Mouse (Mus musculus): ENCODE measurements around the gene Shisa9.

DNA sequence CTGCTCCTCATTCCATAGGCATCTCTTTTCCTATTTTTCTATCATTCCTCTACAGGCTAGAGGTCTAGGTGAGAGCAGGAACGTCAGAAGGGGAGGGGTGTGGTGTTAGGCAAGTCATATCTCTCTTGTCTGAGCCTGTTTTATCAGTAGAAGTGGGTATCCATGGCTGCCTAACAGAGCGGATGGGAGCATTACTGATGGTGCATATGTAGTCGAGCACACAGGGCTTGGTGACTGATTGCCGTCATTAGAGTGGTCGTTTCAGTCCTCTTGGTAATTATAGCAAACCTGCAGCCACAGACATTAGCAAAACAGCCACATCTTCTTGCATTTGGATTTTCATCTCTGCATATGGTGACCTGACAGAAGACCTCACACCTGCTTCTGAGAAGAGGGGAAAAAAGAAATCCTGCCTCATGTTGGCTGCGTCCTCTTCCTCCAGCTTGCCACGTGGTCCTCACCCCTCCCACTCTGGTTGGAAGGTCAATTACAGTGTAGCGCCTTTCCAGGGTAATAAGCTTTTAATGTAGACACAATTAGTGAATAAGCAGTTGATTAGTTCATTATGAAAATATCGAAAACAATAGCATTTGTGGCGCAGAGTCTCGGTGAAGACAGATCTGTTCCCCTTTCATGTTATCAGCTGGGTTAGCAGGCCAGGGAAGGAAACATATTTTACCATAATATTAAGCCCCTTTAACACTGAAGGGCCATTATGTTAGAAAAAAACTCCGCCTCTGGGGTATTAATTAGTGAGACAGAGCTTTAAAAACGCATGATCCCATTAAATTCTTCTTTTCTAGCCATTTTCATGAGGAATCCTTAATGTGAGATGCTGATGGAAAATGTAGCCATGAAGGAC, 233.6 kb downstream of the Shisa9 start:
- TF ChIP-seq POLR2A (IDR thresholded peaks at IDR 0.05; ENCODE audit: control insufficient read depth, low read depth, low read length) (no peak), CTCF (IDR thresholded peaks at IDR 0.05; ENCODE audit: control insufficient read depth, insufficient read depth, insufficient replicate concordance, low read depth, low read length) (no peak)

Measured in testis, adult 2 months (tissue).